Mouse (Mus musculus): ENCODE results near the gene Cdyl.

- TF ChIP-seq POLR2A (IDR thresholded peaks at IDR 0.05; ENCODE audit: extremely low read depth, insufficient read depth, low read length) (no peak), CTCF (IDR thresholded peaks at IDR 0.05; ENCODE audit: low read depth, low read length) (no peak)
Measured at GRCm38 (mm10) chr13:35656853-35657252, 2.8 kb upstream of the Cdyl start.
